Mouse (Mus musculus): ENCODE results near the gene Cphx3. TPM values are rescaled to one million over a fixed set of nuclear protein-coding genes. Genes with fewer than 3 reads are reported as not detected.
"Not testable (repeated sequence)": the region's sequence is repeated elsewhere in the genome, so short reads cannot be mapped to it uniquely, and the experiment has no call there.

Cphx3 gene
- polyA plus RNA-seq, 1 experiment = not detected

DNA sequence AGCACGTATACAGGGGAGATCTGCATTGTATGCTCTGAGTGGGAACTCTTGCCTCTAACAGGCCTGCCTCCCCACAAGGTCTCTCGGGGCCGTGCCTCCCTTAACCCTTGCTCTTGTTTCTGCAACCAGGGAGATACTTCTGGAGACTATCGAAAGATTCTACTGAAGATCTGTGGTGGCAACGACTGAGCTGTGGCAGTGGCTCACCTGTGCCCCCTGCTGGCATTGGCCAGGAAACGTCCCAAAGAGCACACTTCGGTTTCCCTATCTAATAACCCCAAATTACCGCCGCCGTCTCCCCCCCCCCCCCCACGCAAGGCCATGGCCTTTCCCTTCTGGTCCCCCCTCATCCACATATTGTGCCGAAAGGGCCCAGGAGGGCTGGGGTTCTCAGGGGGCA lies 83.2 kb downstream of the Cphx3 start:
- DNase-seq (ENCODE audit: extremely low spot score in 1 of 2, low spot score in 1 of 2) = not testable (repeated sequence)

DNA sequence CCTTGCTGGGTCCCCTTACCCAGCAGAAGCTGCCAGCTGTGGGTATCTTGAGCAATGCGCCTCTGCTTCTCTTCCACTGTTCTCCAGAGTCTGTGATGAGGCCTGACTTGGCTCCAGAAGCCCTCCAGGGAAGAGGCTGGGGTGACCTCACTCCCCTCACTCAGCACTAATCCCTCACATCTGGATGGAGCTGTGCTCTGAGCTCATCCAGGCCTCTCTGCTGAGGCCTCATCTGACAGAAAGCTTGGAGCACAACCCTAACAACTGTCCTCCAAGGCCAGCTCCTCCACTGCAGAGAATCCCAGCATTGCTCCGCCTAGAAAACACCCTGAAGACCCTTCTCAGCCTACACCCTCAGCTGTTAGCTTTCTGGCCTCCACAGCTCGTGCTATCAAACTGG lies 91.9 kb downstream of the Cphx3 start:
- DNase-seq (ENCODE audit: extremely low spot score in 1 of 2, low spot score in 1 of 2) = not testable (repeated sequence)

DNA sequence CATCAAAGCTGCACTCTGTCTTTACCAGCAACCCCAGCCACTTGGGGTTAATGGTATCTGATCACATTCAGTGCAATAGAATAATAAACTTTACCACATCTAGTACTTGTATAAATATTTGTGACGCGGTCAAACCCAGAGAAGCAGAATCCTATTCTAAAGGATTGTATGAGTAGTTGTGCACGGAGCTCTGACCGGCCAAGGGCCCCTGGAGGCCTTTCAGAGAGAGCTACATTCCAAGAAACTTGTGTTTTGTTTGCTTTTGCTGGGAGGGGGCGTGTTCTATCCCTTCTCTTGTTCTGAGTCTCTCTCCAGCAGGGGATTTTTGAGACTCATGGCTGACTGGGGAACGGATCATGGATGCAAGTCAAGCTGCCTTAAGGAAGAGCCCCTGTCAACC lies 92.9 kb downstream of the Cphx3 start:
- not testable (repeated sequence) for DNase-seq (ENCODE audit: extremely low spot score in 1 of 2, low spot score in 1 of 2)

DNA sequence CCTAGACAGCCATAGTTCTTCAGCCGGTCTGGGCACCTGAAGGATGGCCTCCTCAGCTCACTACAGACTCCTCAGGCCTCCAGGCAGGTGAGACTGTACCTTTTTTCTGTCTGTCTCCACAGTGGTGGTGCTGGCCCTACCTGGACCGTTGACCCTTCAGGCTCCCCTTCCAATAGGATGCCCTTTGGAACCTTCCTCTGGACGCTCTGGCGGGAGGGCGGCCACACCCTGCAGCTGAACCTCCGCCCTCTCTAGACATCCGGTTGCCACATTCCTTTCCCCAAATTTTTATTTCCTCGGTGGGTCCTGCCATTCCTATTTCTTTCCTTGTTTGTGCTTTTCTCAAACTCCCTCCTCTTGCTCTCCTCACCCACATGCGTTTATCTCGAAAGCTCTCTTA lies 99.6 kb downstream of the Cphx3 start:
- DNase-seq (ENCODE audit: extremely low spot score in 1 of 2, low spot score in 1 of 2) = not testable (repeated sequence)

DNA sequence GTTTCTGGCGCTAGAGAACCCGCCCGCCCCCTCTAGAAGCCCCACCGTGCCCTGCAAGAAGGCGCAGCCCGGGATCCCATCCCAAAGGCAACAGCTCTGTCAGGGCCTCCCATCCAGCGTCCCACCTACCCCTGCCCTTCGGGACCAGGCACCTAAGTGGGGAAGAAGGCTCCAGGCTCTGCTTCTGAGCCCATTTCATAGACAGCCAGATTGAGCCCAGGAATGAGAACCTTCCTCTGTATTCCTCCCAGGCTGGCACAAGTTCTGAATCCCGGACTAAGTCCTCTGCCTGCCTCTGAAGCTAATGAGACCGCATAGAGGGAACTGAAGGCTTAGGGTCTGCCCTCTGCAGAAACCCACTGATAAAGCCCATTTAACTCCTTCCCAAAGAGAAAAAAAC lies 100.3 kb downstream of the Cphx3 start, which contains the start of gene Plac9b:
Gene Plac9b (minus strand): TSS at position 101 of the 400 bp plus-strand sequence.
- DNase-seq (ENCODE audit: extremely low spot score in 1 of 2, low spot score in 1 of 2) = not testable (repeated sequence)

DNA sequence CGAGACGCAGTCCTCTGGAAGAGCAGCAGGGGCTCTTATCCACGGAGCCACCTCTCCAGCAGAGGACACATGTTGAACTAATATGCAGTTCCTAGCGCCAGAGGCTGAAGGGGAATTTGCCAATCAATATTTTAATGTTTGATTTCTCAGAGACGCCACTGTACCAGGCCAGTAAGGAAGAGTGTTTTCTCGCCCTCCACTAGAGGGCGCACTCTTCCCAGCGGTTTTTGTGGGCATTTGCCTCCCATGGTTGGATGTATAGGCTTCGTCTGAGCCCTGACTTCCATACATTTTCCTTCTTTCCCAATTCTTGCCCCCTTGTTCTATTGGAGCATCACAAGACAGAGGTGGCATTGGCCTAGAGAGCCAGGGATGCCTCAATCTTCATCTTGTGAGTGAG lies 104.5 kb downstream of the Cphx3 start:
- DNase-seq (ENCODE audit: extremely low spot score in 1 of 2, low spot score in 1 of 2) = not testable (repeated sequence)

DNA sequence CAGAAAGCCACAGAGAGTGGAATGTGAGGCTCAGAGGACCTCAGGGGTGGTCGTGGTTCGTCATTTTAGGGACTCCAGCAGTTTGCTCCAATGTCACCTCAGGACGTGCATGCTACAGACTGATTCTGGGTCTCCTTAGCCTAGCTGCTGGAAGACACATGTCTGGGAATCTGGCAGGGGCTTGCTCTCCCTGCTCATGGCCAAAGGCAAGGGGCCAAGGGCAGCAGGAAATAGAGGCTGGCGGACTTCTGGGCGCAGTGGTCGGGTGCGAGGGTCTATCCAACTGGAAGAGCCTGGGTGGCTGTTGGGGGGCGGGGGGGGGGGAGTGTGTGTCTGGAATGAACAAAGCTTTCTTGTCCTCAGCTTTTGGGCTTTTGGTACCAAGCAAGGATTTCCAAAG lies 106.3 kb downstream of the Cphx3 start:
- not testable (repeated sequence) for DNase-seq (ENCODE audit: extremely low spot score in 1 of 2, low spot score in 1 of 2)

DNA sequence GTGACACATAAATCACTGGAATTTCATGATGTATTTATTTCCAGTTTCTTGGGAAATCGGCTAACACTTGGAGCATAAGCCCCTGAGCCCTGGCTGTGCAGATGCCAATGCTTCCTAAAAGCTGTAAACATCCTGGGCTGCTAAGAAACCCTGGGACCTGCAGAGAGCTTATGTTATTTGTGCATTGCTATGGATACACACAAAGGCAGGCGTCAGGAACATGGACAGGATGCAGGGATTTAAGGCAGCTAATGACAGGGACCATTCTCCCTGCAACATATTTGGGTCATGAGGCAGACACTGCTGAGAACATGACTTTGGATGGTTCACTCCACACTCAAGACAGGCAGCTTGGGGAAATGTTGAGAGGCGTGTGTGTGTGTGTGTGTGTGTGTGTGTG lies 115.8 kb downstream of the Cphx3 start:
- not testable (repeated sequence) for DNase-seq (ENCODE audit: extremely low spot score in 1 of 2, low spot score in 1 of 2)

DNA sequence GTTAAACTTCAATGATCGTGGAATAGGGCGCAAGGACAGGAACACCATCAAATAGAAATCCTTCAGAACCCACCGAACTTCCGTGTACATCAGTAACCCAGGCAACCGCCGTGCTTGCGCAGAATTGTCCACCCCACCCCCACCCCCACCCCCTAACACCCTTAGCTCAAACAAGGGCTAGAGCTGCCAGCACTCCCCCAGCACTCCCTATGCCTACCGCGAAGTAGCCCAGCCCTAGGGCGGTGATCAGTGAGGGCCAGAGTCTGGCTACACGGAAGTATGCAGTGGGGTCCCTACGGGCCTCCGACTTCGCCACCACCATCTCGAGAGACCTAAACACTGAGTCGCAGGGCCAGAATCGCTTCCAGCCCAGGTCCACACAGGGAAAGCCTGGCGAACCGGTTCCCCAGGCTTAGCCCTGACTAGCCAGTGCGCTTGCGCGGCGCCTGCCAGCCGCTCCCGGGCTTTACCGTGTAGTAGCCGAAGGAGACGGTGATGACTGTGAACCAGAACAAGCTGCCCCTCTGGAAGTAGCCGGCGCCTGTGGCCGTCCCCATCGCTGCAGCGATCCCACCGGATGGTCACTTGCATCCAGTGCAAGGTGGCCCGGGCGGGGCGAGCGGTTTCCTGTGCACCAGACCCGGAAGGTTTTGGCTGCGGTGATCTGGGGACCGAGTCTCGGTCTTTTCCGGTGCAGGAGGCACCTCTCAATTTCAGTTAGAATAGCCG lies 124.3 kb downstream of the Cphx3 start:
- DNase-seq (ENCODE audit: extremely low spot score in 1 of 2, low spot score in 1 of 2) = not testable (repeated sequence)

DNA sequence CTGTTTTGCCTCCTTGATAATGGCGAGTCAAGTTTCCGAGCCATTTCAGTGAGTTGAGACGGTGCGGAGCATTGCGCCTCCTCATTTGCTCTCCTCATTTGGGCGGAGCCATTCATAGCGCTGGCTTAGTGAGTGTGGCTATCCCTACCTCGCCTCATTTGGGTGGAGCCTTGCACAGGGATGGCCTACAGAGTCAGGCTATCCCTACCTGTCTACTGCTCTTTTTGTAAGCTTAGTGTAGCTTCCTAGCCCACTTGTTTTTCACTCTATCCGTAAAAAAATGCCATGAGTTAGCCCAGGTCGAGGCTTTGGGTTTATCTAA lies 124.8 kb downstream of the Cphx3 start, which contains the start of gene Tmem254b:
Gene Tmem254b (minus strand): TSS at position 116 of the 322 bp plus-strand sequence.
- DNase-seq (ENCODE audit: extremely low spot score in 1 of 2, low spot score in 1 of 2) = not testable (repeated sequence)

DNA sequence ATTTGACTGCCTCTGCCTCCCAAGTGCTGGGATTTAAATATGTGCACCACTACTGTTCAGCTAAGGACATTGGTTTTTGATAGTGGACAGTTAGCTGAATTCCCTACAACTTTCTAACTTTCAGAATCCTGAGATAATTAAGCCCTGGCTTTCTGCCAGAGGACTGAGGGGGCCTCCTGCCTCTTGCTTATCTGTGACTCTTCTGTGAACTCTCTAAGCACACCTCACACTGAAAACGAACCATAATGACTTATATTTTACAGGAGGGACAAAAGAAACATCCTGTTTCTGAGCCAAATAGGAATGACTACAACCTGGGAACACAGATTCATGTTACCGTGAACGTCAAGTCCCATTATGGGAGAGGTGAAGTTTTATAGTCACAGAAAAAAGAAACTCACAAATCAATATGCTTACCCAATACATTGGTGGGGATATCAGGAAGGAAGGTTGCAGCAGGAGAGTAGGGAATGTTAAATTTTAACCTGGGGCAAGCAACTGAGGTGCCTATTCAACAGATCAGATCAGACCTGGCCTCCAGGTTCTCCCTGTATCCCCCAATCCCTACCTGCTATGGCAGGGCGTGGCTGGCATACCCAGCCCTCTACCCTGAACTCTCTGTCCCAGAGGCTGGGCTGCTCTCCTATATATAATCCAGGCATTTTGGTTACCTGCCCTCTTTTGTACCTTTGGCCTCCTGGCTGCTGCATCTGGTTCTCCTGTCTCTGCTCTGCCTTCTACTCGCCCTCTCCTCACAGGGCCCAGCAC lies 134.3 kb downstream of the Cphx3 start:
- not testable (repeated sequence) for DNase-seq (ENCODE audit: extremely low spot score in 1 of 2, low spot score in 1 of 2)

DNA sequence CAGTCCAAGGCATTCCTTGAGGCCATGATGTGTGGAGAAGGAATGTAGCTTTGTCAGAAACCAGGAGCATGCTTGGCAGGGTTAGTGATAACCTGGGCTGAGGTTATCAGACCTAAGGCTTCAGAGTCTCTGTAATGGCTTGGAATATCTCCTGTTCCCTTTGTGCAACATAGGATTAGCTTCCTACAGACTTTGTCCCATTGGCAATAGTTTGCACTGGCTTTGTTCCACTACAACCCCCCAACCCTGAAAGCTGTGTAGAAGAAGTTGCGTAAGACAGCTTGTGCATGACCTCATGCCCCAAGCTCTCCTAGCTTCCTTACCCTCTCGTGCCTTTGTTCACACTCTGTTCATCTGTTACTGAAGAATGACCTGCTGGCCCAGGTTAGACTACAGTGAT lies 155.1 kb downstream of the Cphx3 start:
- not testable (repeated sequence) for DNase-seq (ENCODE audit: extremely low spot score in 1 of 2, low spot score in 1 of 2)

DNA sequence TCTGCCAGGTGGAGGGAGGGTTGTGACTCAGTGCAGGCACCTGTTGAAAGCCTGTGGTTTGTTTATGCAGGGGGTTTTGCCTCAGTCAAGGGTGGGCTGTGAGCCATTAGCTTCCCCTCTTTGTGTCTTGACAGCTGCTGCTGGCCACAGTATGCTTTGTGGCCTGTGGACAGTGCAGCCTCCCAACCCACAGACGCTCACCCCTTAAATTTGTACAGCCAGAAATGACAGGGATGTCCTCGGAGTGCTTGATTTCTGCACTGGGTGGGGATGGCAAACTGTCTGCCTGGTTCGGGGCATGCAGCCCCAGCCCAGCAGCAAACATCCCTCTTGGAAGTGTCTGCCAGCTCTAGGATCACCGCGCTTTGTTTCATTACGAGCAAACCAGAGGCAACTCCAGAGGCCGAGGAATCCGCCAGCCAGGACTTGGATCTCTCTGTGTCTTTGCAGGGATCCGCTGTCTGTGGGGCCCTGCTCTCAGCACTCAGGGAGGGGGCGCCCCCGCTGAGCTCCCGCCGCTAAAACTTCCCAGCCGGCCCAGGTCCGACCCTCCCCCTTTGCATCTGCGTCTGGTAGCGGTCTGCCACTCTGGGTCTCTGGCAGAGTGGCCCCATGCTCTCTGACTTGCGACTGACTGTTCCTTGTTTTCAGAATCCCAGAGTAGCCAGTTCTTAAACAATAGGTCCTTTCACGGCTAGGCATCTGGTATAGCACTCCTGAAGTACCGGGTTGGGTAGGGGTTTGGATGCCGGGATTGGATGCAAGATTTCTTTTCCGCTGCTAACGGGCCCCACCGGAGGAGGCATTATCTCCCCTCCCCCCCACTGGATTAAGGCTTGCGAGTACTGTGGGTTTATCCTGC lies 175.9 kb downstream of the Cphx3 start, which contains the start of gene Duxbl3:
Gene Duxbl3 (plus strand): TSS at position 207 of the 862 bp plus-strand sequence.
- DNase-seq (ENCODE audit: extremely low spot score in 1 of 2, low spot score in 1 of 2) = not testable (repeated sequence)

DNA sequence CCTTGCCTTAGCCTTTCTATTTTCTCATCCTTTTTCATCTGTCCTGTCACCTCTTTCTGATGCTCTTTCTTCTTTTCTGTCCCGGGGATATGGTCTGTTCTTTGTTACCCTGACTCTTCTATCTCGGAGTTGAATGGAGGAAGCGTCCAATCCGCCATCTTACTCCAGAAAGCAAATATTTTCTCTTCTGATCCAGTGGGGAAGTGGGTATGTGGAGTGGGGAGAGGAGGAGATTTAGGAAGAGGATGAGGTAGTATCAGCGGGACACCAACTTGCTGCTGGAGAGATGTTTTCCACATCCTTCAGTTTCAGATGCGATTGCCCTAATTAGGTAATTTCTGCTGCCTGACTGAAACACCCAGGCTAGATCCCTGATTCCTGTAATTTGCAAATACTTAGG lies 176.6 kb downstream of the Cphx3 start:
- not testable (repeated sequence) for DNase-seq (ENCODE audit: extremely low spot score in 1 of 2, low spot score in 1 of 2)

Other genes starting within 250 kb of the Cphx3 start
- gene Anxa11, start 240.1 kb upstream of the Cphx3 start, polyA plus RNA-seq (2012; rRNA removed) = 21.5 and 22.8 TPM in 2 replicates
- 0.50 TPM in 1 of 2 replicates, not detected in the other for gene Plac9a, start 179.2 kb upstream of the Cphx3 start, polyA plus RNA-seq (2012; rRNA removed)
- 3.2 and 3.5 TPM in 2 replicates for gene Tmem254a, start 154.6 kb upstream of the Cphx3 start, polyA plus RNA-seq (2012; rRNA removed)
- not detected in 2 replicates for gene Cphx1, start 144.0 kb upstream of the Cphx3 start, polyA plus RNA-seq (2012; rRNA removed)
- 1.5 and 2.4 TPM in 2 replicates for gene Duxbl1, start 103.7 kb upstream of the Cphx3 start, polyA plus RNA-seq (2012; rRNA removed)
- gene Gm9780, start 39.6 kb upstream of the Cphx3 start, polyA plus RNA-seq (2012; rRNA removed) = 5.6 and 8.5 TPM in 2 replicates
- 4.5 TPM in 1 of 2 replicates, not detected in the other for gene Tmem254c, start 14.9 kb upstream of the Cphx3 start, polyA plus RNA-seq (2012; rRNA removed)
- not detected in 2 replicates for gene Cphx2, start 781 bp upstream of the Cphx3 start, polyA plus RNA-seq (2012; rRNA removed)
- gene Duxbl2, start 36.1 kb downstream of the Cphx3 start, polyA plus RNA-seq (2012; rRNA removed) = 0.30 and 0.86 TPM in 2 replicates
- 4.0 and 4.6 TPM in 2 replicates for gene Plac9b, start 100.2 kb downstream of the Cphx3 start, polyA plus RNA-seq (2012; rRNA removed)
- gene Tmem254b, start 124.7 kb downstream of the Cphx3 start, polyA plus RNA-seq (2012; rRNA removed) = 14.4 and 18.7 TPM in 2 replicates
- gene Duxbl3, start 175.7 kb downstream of the Cphx3 start, polyA plus RNA-seq (2012; rRNA removed) = not detected in 2 replicates

All from frontal cortex, adult 2 months (tissue).